Mouse (Mus musculus): Measurements from ENCODE around the gene Dctd. TPM values are rescaled to one million over a fixed set of nuclear protein-coding genes. Genes with fewer than 3 reads are reported as not detected.

Dctd gene
- 13.1 and 14.4 TPM in 2 replicates for polyA plus RNA-seq (2015; fragmentation: Nextera tagmentation; extraction: Ambion mirVana)

DNA sequence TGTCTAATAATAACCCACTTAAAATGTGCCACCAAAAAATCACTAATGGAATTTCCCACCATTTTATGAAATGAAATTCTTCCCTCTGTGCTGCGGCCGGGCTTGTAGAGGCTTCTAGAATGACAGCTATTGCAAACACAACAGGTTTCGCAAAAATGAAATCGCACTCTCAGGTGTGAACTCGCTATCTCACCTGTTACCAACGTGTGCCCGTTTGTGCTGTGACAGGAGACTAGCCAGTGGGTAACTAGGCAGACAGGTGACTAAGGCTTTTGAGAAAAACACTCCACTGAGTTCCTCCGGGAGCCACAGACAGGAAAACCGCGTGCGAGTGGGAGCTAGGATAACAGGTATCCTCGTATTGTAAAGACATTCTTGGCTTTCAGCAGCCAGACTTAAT lies at the start of gene Dctd:
Gene Dctd (plus strand): TSS at position 301 of the 400 bp plus-strand sequence.
- Histone ChIP-seq H3K9me3 (no peaks in the 10 kb centered on the region), H3K27me3 (no peaks in the 10 kb centered on the region), H3K27ac (replicated peaks) (peak within 1 kb of the TSS; percentile 12; the same call in 1 of the 2 replicates), H3K4me1 (peaks cover 16% of the 10 kb centered on the region), H3K4me3 (peak within 1 kb of the TSS; percentile 27), H3K9ac (replicated peaks) (peak within 1 kb of the TSS; percentile 22), H3K4me2 (replicated peaks) (peak within 1 kb of the TSS; percentile 43), H3K36me3 (no peaks in the 10 kb centered on the region)
- ATAC-seq (replicated peaks) = no peak
- whole genome bisulfite sequencing = 87% methylated on average over 12 of the region's 12 CpGs

- ATAC-seq (replicated peaks) = no peak
- H3K27ac ChIP-seq (replicated peaks) = no peak overlapping the region
- H3K4me2 ChIP-seq (replicated peaks) = no peak overlapping the region
- no peaks in the 10 kb centered on the region for H3K9me3 ChIP-seq
- H3K4me1 ChIP-seq = no peaks in the 10 kb centered on the region
- H3K36me3 ChIP-seq = no peaks in the 10 kb centered on the region
- 88% methylated on average over 5 of the region's 5 CpGs for WGBS
- H3K27me3 ChIP-seq = no peaks in the 10 kb centered on the region
- H3K9ac ChIP-seq (replicated peaks) = no peak overlapping the region
- H3K4me3 ChIP-seq = no peak overlapping the region
Measured at GRCm38 (mm10) chr8:48053611-48054010, 45.3 kb upstream of the Dctd start.

GRCm38 (mm10) chr8:48063526-48064072 lies 35.3 kb upstream of the Dctd start:
- Histone ChIP-seq H3K27ac (replicated peaks) (peak overlapping the region; percentile 40; the same call in 1 of the 2 replicates), H3K27me3 (no peaks in the 10 kb centered on the region), H3K4me2 (replicated peaks) (no peak overlapping the region), H3K4me3 (no peak overlapping the region), H3K36me3 (no peaks in the 10 kb centered on the region), H3K9ac (replicated peaks) (no peak overlapping the region), H3K4me1 (no peaks in the 10 kb centered on the region), H3K9me3 (no peaks in the 10 kb centered on the region)
- no peak; the same call in 1 of the 2 replicates for ATAC-seq (replicated peaks)
- WGBS = 62% methylated on average over 5 of the region's 5 CpGs

DNA sequence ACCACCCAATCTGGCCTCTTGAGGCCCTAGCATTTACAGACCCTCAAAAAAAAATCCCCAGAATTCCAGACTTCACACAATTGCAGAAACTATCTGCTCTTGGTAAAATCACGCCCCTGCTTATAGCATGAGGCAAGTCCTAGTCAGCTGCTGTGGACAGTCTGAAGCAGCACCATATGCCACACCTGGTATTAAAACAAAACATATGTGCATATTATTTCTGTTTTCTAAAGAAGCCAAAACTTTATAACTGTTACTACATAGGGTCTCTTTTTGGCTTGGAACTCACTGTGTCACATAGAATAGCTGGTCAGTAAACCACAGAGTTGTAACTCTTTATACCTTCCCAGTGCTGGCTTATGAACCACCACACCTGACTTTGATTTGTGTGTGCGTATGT lies 24.7 kb upstream of the Dctd start:
- H3K4me3 ChIP-seq = no peak overlapping the region
- no peak overlapping the region for H3K4me2 ChIP-seq (replicated peaks)
- H3K4me1 ChIP-seq = no peaks in the 10 kb centered on the region
- H3K9me3 ChIP-seq = no peaks in the 10 kb centered on the region
- no peak overlapping the region for H3K9ac ChIP-seq (replicated peaks)
- no peaks in the 10 kb centered on the region for H3K36me3 ChIP-seq
- H3K27ac ChIP-seq (replicated peaks) = no peak overlapping the region
- H3K27me3 ChIP-seq = no peaks in the 10 kb centered on the region
- 91% methylated on average over 2 of the region's 2 CpGs for WGBS
- ATAC-seq (replicated peaks) = no peak

- WGBS = 76% methylated on average over 10 of the region's 10 CpGs
- Histone ChIP-seq H3K9ac (replicated peaks) (no peak overlapping the region), H3K36me3 (no peaks in the 10 kb centered on the region), H3K4me2 (replicated peaks) (no peak overlapping the region), H3K4me1 (no peaks in the 10 kb centered on the region), H3K27me3 (no peaks in the 10 kb centered on the region), H3K4me3 (no peak overlapping the region), H3K27ac (replicated peaks) (no peak overlapping the region), H3K9me3 (no peaks in the 10 kb centered on the region)
- ATAC-seq (replicated peaks) = no peak
Measured at GRCm38 (mm10) chr8:48082343-48082742, 16.5 kb upstream of the Dctd start.

DNA sequence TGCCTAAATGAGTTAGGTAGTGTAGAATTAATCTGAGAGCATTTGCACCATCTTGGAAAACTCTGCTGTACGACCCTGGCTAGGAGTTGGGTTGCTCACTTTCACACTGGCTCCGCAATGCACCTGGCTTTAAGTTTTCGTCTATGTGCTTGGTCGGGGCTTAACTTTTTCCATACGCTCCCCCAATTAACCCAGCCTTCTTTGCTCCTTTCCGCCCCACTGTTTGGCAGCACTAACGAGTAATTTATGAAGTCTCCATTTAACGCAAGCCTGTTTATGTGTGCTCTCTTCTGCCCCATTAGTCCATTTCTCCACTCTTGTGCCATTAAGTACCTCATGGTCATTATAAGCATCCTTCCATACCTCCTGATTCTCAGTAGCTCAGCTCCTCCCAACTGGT lies 8.2 kb upstream of the Dctd start:
- Histone ChIP-seq H3K4me1 (no peaks in the 10 kb centered on the region), H3K27me3 (no peaks in the 10 kb centered on the region), H3K9ac (replicated peaks) (no peak overlapping the region), H3K4me3 (no peak overlapping the region), H3K27ac (replicated peaks) (no peak overlapping the region), H3K36me3 (no peaks in the 10 kb centered on the region), H3K9me3 (no peaks in the 10 kb centered on the region), H3K4me2 (replicated peaks) (no peak overlapping the region)
- ATAC-seq (replicated peaks) = no peak
- WGBS = 43% methylated on average over 8 of the region's 8 CpGs

GRCm38 (mm10) chr8:48095378-48095777 lies 3.5 kb upstream of the Dctd start:
- Histone ChIP-seq H3K4me3 (no peak overlapping the region), H3K27ac (replicated peaks) (no peak overlapping the region), H3K27me3 (no peaks in the 10 kb centered on the region), H3K4me1 (peaks cover 16% of the 10 kb centered on the region), H3K4me2 (replicated peaks) (no peak overlapping the region), H3K9ac (replicated peaks) (no peak overlapping the region), H3K36me3 (no peaks in the 10 kb centered on the region), H3K9me3 (no peaks in the 10 kb centered on the region)
- WGBS = 96% methylated on average over 5 of the region's 5 CpGs
- ATAC-seq (replicated peaks) = no peak

GRCm38 (mm10) chr8:48097131-48097794 lies 1.6 kb upstream of the Dctd start:
- Histone ChIP-seq H3K4me2 (replicated peaks) (peak overlapping the region; percentile 43), H3K4me1 (peaks cover 16% of the 10 kb centered on the region), H3K9me3 (no peaks in the 10 kb centered on the region), H3K27me3 (no peaks in the 10 kb centered on the region), H3K36me3 (no peaks in the 10 kb centered on the region), H3K4me3 (peak overlapping the region; percentile 27), H3K9ac (replicated peaks) (peak overlapping the region; percentile 22), H3K27ac (replicated peaks) (peak overlapping the region; percentile 12)
- ATAC-seq (replicated peaks) = peak; percentile 91
- 6% methylated on average over 21 of the region's 21 CpGs for WGBS

DNA sequence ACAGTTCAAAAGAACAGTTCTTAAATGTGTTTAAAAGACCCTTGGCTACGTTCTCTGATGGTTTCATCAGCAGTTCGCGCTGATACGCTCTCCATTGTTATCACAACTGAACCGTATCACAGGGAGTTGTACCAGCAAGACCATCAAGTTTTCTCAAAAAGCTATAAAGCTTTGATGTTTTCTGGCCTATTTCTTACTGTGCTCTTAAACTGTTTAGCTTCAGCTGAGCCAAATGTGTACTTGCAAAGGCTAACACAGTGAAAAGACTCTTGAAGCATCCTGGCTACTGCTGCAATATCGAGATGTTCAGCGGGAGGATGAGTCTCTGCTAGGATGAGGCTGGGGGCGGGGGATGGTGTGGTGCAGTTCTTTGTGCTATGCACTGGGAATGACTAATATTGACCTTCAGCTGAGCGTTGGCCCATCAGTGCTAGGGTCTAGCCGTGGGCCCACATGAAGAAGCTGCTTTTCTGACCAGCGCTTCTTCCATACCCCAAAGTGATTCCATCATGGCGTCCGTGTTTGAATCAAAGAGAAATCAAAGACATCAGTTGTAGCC lies 732 bp upstream of the Dctd start:
- 59% methylated on average over 13 of the region's 13 CpGs for WGBS
- peak overlapping the region; percentile 22 for H3K9ac ChIP-seq (replicated peaks)
- H3K4me3 ChIP-seq = peak overlapping the region; percentile 27
- H3K36me3 ChIP-seq = no peaks in the 10 kb centered on the region
- H3K4me1 ChIP-seq = peaks cover 16% of the 10 kb centered on the region
- no peaks in the 10 kb centered on the region for H3K9me3 ChIP-seq
- peak overlapping the region; percentile 43 for H3K4me2 ChIP-seq (replicated peaks)
- peak; percentile 11; the same call in 1 of the 2 replicates for ATAC-seq (replicated peaks)
- H3K27me3 ChIP-seq = no peaks in the 10 kb centered on the region
- peak overlapping the region; percentile 12; the same call in 1 of the 2 replicates for H3K27ac ChIP-seq (replicated peaks)

DNA sequence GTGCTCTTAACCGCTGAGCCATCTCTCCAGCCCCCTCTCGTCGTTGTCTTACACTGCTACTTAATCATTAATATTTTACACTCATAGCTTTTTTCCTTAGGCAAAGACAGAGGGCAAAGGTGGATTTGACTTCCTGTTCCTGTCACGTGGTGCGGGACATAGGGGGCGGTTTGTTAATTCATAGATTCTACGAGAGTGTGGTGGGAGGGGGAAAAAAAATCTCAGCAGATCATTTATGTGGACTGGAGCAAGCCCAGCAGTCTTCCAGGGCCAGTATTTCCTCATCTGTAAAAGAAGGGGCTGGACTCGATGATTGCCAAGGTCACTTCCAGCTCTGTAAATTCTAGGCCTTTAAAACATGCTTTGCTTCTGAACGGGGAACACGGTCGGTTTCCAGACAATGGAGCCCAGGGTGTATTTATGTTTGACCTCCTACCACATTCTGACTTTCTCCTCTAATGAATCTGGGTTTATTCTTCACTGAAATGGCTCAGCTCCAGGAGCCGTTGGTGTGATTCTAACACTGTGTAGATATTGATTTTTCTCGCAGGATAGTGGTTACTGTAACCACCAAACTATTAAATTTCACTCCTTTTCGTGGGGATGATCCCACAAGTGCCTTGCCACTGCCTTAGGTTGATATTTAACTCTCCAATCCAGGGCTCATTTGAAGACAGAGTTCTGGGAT lies 1.4 kb downstream of the Dctd start:
- no peak for ATAC-seq (replicated peaks)
- WGBS = 67% methylated on average over 14 of the region's 14 CpGs
- no peak overlapping the region for H3K27ac ChIP-seq (replicated peaks)
- no peak overlapping the region for H3K4me3 ChIP-seq
- H3K4me1 ChIP-seq = peaks cover 16% of the 10 kb centered on the region
- H3K4me2 ChIP-seq (replicated peaks) = no peak overlapping the region
- H3K9ac ChIP-seq (replicated peaks) = no peak overlapping the region
- H3K27me3 ChIP-seq = no peaks in the 10 kb centered on the region
- no peaks in the 10 kb centered on the region; the same call in 1 of the 2 replicates for H3K9me3 ChIP-seq
- H3K36me3 ChIP-seq = no peaks in the 10 kb centered on the region

DNA sequence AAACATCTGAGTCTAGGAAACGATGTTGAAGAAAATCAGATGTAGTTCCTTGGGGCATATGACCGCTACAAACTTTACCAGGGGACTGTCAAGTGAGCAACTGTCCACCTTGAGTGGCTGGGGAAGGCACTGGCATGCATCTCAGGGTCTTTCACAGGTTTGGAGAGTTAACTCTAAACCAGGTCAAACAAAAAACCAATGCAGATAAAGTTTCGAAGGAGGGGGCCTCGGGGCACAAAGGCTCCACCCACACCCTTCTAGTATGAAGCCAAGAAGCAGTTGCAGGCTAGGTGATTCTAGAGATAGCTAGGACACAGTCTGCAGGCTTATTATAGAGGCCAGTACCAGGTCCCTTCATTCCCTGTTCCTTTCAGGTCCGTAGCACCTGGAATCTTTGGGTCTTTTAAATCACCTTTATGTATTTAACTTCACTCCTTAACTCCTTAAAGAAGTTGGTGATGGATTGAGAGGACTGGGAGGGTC lies 10.5 kb downstream of the Dctd start:
- Histone ChIP-seq H3K4me2 (replicated peaks) (peak overlapping the region; percentile 84), H3K4me3 (peak overlapping the region; percentile 73), H3K4me1 (peaks cover 9% of the 10 kb centered on the region), H3K9ac (replicated peaks) (peak overlapping the region; percentile 64), H3K27ac (replicated peaks) (no peak overlapping the region), H3K9me3 (no peaks in the 10 kb centered on the region; the same call in 1 of the 2 replicates), H3K36me3 (no peaks in the 10 kb centered on the region), H3K27me3 (no peaks in the 10 kb centered on the region)
- 33% methylated on average over 5 of the region's 5 CpGs for WGBS
- peak; percentile 35; the same call in 1 of the 2 replicates for ATAC-seq (replicated peaks)

Measured in forebrain, embryonic 15.5 days (tissue).